In the genomic region with DNA sequence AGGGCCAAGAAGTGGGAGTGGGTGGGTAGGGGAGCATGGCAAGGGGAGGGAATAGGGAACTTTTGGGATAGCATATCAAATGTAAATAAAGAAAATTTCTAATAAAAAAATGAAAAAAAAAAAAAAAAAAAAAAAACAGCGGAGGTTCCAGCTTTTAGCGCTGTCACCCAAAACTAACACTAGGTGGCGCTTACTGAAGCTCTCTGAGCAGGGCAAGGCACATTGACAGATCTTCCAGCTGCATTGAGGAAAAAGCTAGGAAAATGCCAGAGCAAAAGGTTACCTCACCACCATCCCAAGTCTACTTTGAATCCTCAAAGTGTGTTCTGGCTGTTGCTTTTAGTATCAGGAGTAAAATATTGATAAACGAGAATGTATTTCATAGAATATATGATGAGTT, we compare ENCODE assay signal across 8 mouse cellular contexts. TPM values are rescaled to one million over a fixed set of nuclear protein-coding genes. Genes with fewer than 3 reads are reported as not detected.
DNase-seq lines count a peak whose midpoint lies in the region; ATAC-seq and TF ChIP-seq lines count a peak whose summit lies in the region.

No protein-coding gene starts in this region.

- peak; percentile 28 for DNase-seq in kidney, postnatal 14 days
- DNase-seq in kidney, adult 11 months, result no peak
- DNase-seq in R1 (ENCODE audit: low read depth, low spot score), result peak; percentile 37
- DNase-seq in stomach, postnatal 0 days (ENCODE audit: low spot score), result no peak
- no peak for DNase-seq in testis, postnatal 10 days (ENCODE audit: low spot score)
- no peak for DNase-seq in MN1 (ENCODE audit: low spot score)

- TF ChIP-seq CTCF in E14TG2a.4 (conservative IDR thresholded peaks at IDR 0.05; ENCODE audit: low read length), result peak; percentile 59
- TF ChIP-seq CTCF in stomach, postnatal 0 days (IDR thresholded peaks at IDR 0.05; ENCODE audit: low read depth), result peak; percentile 75

- H3K27me3 ChIP-seq in E14TG2a.4 (ENCODE audit: insufficient read depth, low read length), result no peaks in the 10 kb centered on the region
- no peaks in the 10 kb centered on the region for H3K27me3 ChIP-seq in hindbrain, embryonic 16.5 days (replicated peaks; ENCODE audit: control insufficient read depth, insufficient read depth, low read length)
- no peaks in the 10 kb centered on the region for H3K27me3 ChIP-seq in stomach, postnatal 0 days (ENCODE audit: control insufficient read depth, insufficient read depth, low read length)

- no peaks in the 10 kb centered on the region for H3K9me3 ChIP-seq in E14TG2a.4 (ENCODE audit: low read length)
- H3K9me3 ChIP-seq in hindbrain, embryonic 16.5 days (ENCODE audit: control insufficient read depth, low read length), result no peaks in the 10 kb centered on the region
- no peaks in the 10 kb centered on the region for H3K9me3 ChIP-seq in stomach, postnatal 0 days (ENCODE audit: control insufficient read depth, low read length)

- H3K27ac ChIP-seq in hindbrain, embryonic 16.5 days (ENCODE audit: low read depth, low read length), result no peak overlapping the region
- H3K27ac ChIP-seq in stomach, postnatal 0 days (replicated peaks), result no peak overlapping the region

- no peak overlapping the region for H3K4me2 ChIP-seq in hindbrain, embryonic 16.5 days (ENCODE audit: low read length)
- H3K4me2 ChIP-seq in stomach, postnatal 0 days (replicated peaks; ENCODE audit: low read depth), result no peak overlapping the region

- no peak overlapping the region for H3K9ac ChIP-seq in hindbrain, embryonic 16.5 days (ENCODE audit: low read depth, low read length)
- no peak overlapping the region for H3K9ac ChIP-seq in stomach, postnatal 0 days (ENCODE audit: low read length)

- no peaks in the 10 kb centered on the region for H3K4me1 ChIP-seq in E14TG2a.4 (replicated peaks; ENCODE audit: low read depth, low read length)
- H3K4me1 ChIP-seq in hindbrain, embryonic 16.5 days (ENCODE audit: control insufficient read depth, insufficient read depth, low read depth, low read length), result no peaks in the 10 kb centered on the region
- H3K4me1 ChIP-seq in stomach, postnatal 0 days (replicated peaks; ENCODE audit: control insufficient read depth, insufficient read depth), result no peaks in the 10 kb centered on the region

- H3K4me3 ChIP-seq in E14TG2a.4 (replicated peaks; ENCODE audit: low read length), result no peak overlapping the region
- H3K4me3 ChIP-seq in hindbrain, embryonic 16.5 days (ENCODE audit: low read length), result no peak overlapping the region
- H3K4me3 ChIP-seq in stomach, postnatal 0 days (ENCODE audit: low read depth, low read length), result no peak overlapping the region

- peak; percentile 71 for ATAC-seq in hindbrain, embryonic 16.5 days
- ATAC-seq in stomach, postnatal 0 days (ENCODE audit: low FRiP score, low TSS enrichment), result no peak

- WGBS in hindbrain, embryonic 16.5 days, result 28% methylated on average over 3 of the region's 4 CpGs
- 25% methylated on average over 4 of the region's 4 CpGs for WGBS in stomach, postnatal 0 days

- no peak for TF ChIP-seq EP300 in stomach, postnatal 0 days (optimal IDR thresholded peaks at IDR 0.05)

- no peaks in the 10 kb centered on the region for H3K36me3 ChIP-seq in E14TG2a.4 (ENCODE audit: insufficient read depth, low read length)
- no peaks in the 10 kb centered on the region for H3K36me3 ChIP-seq in hindbrain, embryonic 16.5 days (ENCODE audit: control insufficient read depth, insufficient read depth, low read length)
- H3K36me3 ChIP-seq in stomach, postnatal 0 days (ENCODE audit: control insufficient read depth, insufficient read depth, low read length), result no peaks in the 10 kb centered on the region

RNA-seq across cellular contexts. Expression of a gene that starts 18.5 kb away (rescaled TPM):
- polyA plus RNA-seq in hindbrain, embryonic 16.5 days (2015; fragmentation: Nextera tagmentation; extraction: Ambion mirVana), result not detected in 2 replicates
- 1,230 and 1,305 TPM in 2 replicates for polyA plus RNA-seq in stomach, postnatal 0 days (2015; fragmentation: Nextera tagmentation; extraction: Ambion mirVana)

RNA-seq across cellular contexts. Expression of a gene that starts 25.2 kb away (rescaled TPM):
- polyA plus RNA-seq in hindbrain, embryonic 16.5 days (2015; fragmentation: Nextera tagmentation; extraction: Ambion mirVana), result not detected in 2 replicates
- polyA plus RNA-seq in stomach, postnatal 0 days (2015; fragmentation: Nextera tagmentation; extraction: Ambion mirVana), result 847 and 849 TPM in 2 replicates

RNA-seq across cellular contexts. Expression of a gene that starts 36.7 kb away (rescaled TPM):
- 0.89 TPM in 1 of 2 replicates, not detected in the other for polyA plus RNA-seq in hindbrain, embryonic 16.5 days (2015; fragmentation: Nextera tagmentation; extraction: Ambion mirVana)
- 1,477 and 1,491 TPM in 2 replicates for polyA plus RNA-seq in stomach, postnatal 0 days (2015; fragmentation: Nextera tagmentation; extraction: Ambion mirVana)

RNA-seq across cellular contexts. Expression of a gene that starts 37.6 kb away (rescaled TPM):
- polyA plus RNA-seq in hindbrain, embryonic 16.5 days (2015; fragmentation: Nextera tagmentation; extraction: Ambion mirVana), result not detected in 2 replicates
- 30.7 and 33.6 TPM in 2 replicates for polyA plus RNA-seq in stomach, postnatal 0 days (2015; fragmentation: Nextera tagmentation; extraction: Ambion mirVana)

RNA-seq across cellular contexts. Expression of a gene that starts 49.6 kb away (rescaled TPM):
- not detected in 2 replicates for polyA plus RNA-seq in hindbrain, embryonic 16.5 days (2015; fragmentation: Nextera tagmentation; extraction: Ambion mirVana)
- polyA plus RNA-seq in stomach, postnatal 0 days (2015; fragmentation: Nextera tagmentation; extraction: Ambion mirVana), result 246 and 293 TPM in 2 replicates

Comparison
In these comparisons a context has a peak if more than half of its experiments do, and no peak if none do; other contexts are left out.
1. DNase-seq: peak in kidney, postnatal 14 days (single experiment) and R1 (single experiment); none in kidney, adult 11 months (single experiment), stomach, postnatal 0 days (single experiment), testis, postnatal 10 days (single experiment) and MN1 (single experiment).
2. RNA of a gene that starts 18.5 kb away (polyA plus RNA-seq): 1,230 to 1,305 TPM in stomach, postnatal 0 days; not detected in hindbrain, embryonic 16.5 days; every median in the first group is over 1,000 times any median in the second.
3. RNA of a gene that starts 25.2 kb away (polyA plus RNA-seq): 847 to 849 TPM in stomach, postnatal 0 days; not detected in hindbrain, embryonic 16.5 days; every median in the first group is over 100 times any median in the second.
4. RNA of a gene that starts 36.7 kb away (polyA plus RNA-seq): 1,477 to 1,491 TPM in stomach, postnatal 0 days; 0.89 TPM in hindbrain, embryonic 16.5 days; every median in the first group is over 100 times any median in the second.